8 mouse cellular contexts compared by ENCODE assay signal in the genomic region with DNA sequence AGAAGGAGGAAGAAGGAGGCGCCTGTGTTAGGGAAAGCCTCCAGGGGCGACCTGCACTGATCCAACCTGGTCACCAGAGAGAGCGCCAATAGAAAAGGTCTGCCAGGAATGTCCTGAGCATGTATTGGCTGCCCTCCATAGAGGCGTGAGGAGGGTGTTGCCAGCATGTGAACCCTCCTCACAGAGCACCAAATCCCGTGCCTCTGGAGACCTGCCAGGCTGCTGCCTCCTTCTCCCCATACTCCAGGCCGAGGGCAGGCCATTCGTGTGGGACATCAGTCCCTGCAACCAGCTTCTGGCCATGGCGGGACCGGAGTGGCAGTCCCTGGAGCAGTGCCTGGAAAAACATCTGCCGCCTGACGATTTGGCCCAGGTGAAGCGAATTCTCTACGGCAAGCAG. TPM values are rescaled to one million over a fixed set of nuclear protein-coding genes. Genes with fewer than 3 reads are reported as not detected.
DNase-seq lines count a peak whose midpoint lies in the region; ATAC-seq lines count a peak whose summit lies in the region.

No protein-coding gene starts in this region.

- H3K9me3 ChIP-seq in heart, embryonic 10.5 days, result no peaks in the 10 kb centered on the region
- no peaks in the 10 kb centered on the region for H3K9me3 ChIP-seq in liver, embryonic 11.5 days (ENCODE audit: control insufficient read depth, low read length)

- no peak overlapping the region for H3K9ac ChIP-seq in liver, embryonic 11.5 days (ENCODE audit: low read depth, low read length)

- H3K4me3 ChIP-seq in heart, embryonic 10.5 days, result no peak overlapping the region
- H3K4me3 ChIP-seq in liver, embryonic 11.5 days (ENCODE audit: low read depth, low read length), result no peak overlapping the region

- no peaks in the 10 kb centered on the region for H3K27me3 ChIP-seq in heart, embryonic 10.5 days (ENCODE audit: insufficient read depth, poor library complexity, severe bottlenecking)
- no peaks in the 10 kb centered on the region for H3K27me3 ChIP-seq in liver, embryonic 11.5 days (replicated peaks; ENCODE audit: control insufficient read depth, insufficient read depth, low read length)

- H3K4me2 ChIP-seq in liver, embryonic 11.5 days, result no peak overlapping the region

- intact Hi-C loops in heart, postnatal 14 days (cut with DNase I), result no loop called here

- H3K4me1 ChIP-seq in heart, embryonic 10.5 days, result peaks cover 18% of the 10 kb centered on the region
- H3K4me1 ChIP-seq in liver, embryonic 11.5 days (replicated peaks; ENCODE audit: control insufficient read depth, insufficient read depth, low read length), result no peaks in the 10 kb centered on the region; the same call in 1 of the 2 replicates

- peak; percentile 72 to 80 for DNase-seq in heart, adult 18-20 months
- DNase-seq in heart, embryonic 10.5 days (ENCODE audit: low spot score), result no peak
- peak; percentile 84 for DNase-seq in cerebellum, postnatal 10 days
- peak; percentile 66 to 71 for DNase-seq in heart, postnatal 14 days
- DNase-seq in liver, embryonic 11.5 days (ENCODE audit: low spot score), result no peak
- DNase-seq in neural tube, embryonic 10.5 days (ENCODE audit: extremely low spot score, low spot score), result no peak
- no peak for DNase-seq in layer of hippocampus, adult 11-12 months (ENCODE audit: low spot score)
- DNase-seq in left cerebral cortex, adult 11 months (ENCODE audit: low spot score), result no peak

- H3K27ac ChIP-seq in heart, embryonic 10.5 days, result no peak overlapping the region
- H3K27ac ChIP-seq in liver, embryonic 11.5 days (ENCODE audit: low read depth, low read length), result no peak overlapping the region

- no peaks in the 10 kb centered on the region for H3K36me3 ChIP-seq in heart, embryonic 10.5 days
- no peaks in the 10 kb centered on the region for H3K36me3 ChIP-seq in liver, embryonic 11.5 days (ENCODE audit: control insufficient read depth, insufficient read depth, low read length)

- 0 out of 2 replicates have a peak, but pooled peaks have one; percentile 20 for ATAC-seq in liver, embryonic 11.5 days (replicated peaks; ENCODE audit: low FRiP score)

- WGBS in heart, embryonic 10.5 days, result 36% methylated on average over 13 of the region's 13 CpGs
- 55% methylated on average over 13 of the region's 13 CpGs for WGBS in liver, embryonic 11.5 days

RNA-seq across cellular contexts. Expression of gene Upb1, which starts 5.8 kb away (rescaled TPM):
- under 1 TPM; 0.25 to 0.64 TPM for total RNA-seq in heart, adult 18-20 months (2021)
- polyA plus RNA-seq in heart, embryonic 10.5 days (2016; fragmentation: Nextera tagmentation; extraction: Ambion mirVana), result 0.10 and 1.6 TPM in 2 replicates
- total RNA-seq in heart, postnatal 14 days (2021), result under 1 TPM; 0.22 to 0.34 TPM
- polyA plus RNA-seq in liver, embryonic 11.5 days (2014; fragmentation: Nextera tagmentation; extraction: Ambion mirVana), result 5.5 and 5.7 TPM in 2 replicates

Comparison
In these comparisons a context has a peak if more than half of its experiments do, and no peak if none do; other contexts are left out.
1. DNase-seq: peak in heart, adult 18-20 months (2 of 2), cerebellum, postnatal 10 days (2 of 2) and heart, postnatal 14 days (2 of 2); none in heart, embryonic 10.5 days (single experiment), liver, embryonic 11.5 days (single experiment), neural tube, embryonic 10.5 days (single experiment), layer of hippocampus, adult 11-12 months (single experiment) and left cerebral cortex, adult 11 months (single experiment).